Mouse (Mus musculus) gastrocnemius, postnatal 10 days (tissue): Measurements from ENCODE around the gene Tmtc2. TPM values are rescaled to one million over a fixed set of nuclear protein-coding genes. Genes with fewer than 3 reads are reported as not detected.

ENCODE experiments used
- DNase-seq: peaks from one replicate; pipeline ENCODE4 v3.0.0; 2021; ENCODE audit warnings: mixed read lengths
- total RNA-seq, 2 experiments: library from RNA; stranded (reverse); gene quantifications; 2 replicates each; pipeline ENCODE4 v1.2.3; 2021

Gene Tmtc2
- total RNA-seq, 2 experiments from 2014 or later: 4.6 to 8.7 TPM

DNA sequence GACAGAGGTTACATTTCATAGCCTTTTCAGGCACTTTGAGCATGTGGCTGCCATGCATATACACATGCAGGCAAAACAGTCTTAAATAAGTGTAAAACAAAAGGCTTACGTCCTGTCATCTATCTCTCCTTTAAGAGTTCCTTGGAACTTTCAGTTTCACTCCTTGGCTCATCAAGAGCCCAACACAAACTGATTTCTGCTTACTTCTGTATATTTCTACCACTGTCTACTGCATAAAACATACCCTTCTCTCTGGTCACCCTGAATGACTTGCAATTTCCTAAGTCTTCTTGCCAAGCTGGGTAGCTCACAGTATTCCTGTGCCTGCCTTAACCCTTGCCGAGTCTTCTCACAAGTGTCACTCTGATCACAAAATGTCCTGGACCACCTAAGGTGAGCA lies 26.2 kb downstream of the Tmtc2 start:
- no peak for DNase-seq

DNA sequence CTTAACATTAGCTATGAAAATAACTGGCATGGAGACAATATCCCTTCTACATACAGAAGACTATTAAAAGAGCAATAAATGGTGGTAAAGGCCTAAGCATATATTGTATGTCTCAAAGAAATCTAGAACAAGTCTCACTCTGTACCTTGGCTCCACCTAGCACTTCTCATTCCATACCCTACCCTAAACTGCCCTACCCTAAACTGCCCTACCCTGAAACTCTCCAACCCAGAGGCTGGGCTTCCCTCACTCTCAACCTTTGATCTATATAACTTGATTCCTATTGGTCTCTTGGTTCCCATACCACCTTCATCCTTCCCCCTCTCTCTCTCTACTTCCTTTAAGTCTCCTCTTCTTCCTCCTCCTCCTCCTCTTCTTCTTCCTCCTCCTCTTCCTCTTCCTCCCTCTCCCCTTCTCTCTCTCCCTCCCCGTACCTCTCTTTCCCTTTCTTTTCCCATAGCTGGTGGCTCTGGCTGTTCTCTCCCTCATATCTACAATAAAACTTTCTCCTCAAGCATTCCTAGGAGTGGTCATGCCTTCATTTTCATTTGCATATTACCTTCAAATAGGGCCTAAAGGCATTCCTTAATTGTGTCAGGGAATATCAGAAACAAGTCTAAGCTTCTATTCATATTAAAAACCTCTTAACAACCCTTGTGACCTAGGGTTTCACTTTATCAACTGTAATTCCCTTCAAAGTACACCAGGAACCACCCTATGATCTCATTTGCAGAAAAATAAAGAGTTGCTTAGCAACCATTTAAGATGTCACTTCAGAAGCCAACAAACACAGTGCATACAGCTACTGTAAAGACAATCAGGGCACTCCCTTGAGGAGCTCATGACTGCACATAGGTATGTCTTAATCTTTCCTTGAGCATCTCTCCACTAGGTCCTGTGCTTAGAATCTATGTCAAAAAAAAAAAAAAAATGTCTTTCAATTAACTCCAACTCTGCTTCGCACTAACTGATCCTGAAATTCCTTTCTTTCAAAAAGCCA lies 29.9 kb downstream of the Tmtc2 start:
- DNase-seq: no peak

DNA sequence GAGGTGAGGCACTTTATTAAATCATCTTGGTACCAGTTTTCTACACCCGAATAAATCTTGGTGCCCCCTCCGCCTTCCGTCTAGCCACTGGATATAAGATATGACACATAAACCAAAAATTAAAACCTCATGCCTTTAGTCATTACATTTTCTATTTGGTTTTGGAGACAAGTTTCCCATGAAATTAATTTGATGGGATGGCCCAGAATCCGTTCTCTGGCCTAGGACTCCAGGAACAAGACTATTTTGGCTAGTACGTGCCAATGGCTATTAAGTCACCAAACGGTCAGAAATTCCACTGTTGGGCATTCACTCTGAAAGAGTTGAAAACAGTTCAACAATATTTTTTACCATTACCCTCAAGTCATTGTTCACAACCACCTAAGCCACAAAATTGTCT lies 32.2 kb downstream of the Tmtc2 start:
- no peak for DNase-seq

DNA sequence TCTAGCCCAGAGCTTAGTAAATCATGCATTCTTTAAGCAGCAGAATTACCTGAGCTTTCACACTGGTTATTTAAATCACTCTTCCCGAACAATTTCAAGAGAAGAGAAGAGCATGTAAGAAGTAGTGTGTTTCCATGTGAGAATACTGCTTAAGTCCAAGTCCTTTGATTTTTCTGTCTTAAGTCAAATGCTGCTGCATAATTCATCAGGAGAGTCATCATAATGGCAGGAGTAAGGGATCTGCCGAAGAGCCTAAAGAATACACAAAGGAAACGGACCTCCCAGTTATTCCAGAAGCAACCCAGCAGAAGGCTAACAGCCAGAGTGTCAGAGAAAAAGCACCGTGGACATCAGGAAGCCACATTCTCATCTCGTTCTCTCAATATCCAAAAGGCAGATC lies 34.6 kb downstream of the Tmtc2 start:
- no peak for DNase-seq

DNA sequence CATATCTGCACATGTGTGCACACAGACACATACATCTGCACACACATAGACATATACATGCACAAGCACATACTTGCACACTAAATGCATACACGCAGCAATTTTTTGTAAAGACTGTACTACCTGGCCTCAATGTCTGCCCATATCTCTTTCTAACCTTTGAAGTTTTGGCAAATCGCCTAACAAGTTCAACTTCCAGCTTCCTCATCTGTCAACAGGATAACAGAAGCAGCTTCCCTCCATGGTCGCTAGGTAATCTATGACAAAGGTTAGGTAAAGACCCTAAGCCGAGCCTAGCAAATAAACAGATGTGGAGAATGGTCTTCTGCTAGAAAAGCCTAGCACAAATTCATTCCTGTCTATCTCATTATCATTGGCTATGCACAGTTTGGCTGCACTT lies 37.3 kb downstream of the Tmtc2 start:
- no peak for DNase-seq

DNA sequence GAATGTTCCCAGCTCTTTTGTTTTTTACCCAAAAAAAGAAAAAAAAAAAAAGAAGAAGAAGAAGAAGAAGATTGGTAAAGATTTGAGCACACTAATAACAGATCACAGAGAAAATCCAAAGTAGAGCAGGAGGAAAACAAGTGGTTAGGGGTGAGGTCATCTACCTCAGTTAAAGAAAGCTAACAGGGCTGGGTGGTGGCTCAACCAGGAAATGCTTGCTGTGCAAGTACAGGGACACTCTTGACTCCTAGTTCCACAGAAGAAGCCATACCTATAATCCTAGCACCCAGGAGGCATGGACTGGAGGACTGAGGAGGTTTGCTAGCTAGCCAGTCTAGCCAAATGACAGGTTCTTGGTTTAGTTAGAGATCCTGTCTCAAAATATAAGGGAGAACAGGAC lies 38.4 kb downstream of the Tmtc2 start:
- DNase-seq: no peak

DNA sequence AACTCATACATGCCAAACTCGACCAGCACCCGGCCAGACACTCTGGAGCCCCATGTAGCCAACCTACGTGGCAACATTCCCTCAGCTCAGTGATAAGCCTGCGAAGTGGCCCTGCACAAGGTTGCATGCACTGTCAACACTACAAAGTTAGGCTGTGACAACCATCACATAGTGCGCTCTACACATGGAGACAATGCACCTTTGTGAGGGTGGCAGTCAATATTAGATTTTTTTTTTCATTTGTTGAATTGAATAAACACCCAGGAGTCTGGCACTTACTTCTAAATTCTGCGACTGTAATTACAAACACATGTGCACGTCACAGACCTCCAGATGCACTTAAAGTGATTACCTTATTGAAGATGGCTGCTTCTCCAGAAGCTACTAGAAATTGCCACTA lies 41.5 kb downstream of the Tmtc2 start:
- DNase-seq: no peak

DNA sequence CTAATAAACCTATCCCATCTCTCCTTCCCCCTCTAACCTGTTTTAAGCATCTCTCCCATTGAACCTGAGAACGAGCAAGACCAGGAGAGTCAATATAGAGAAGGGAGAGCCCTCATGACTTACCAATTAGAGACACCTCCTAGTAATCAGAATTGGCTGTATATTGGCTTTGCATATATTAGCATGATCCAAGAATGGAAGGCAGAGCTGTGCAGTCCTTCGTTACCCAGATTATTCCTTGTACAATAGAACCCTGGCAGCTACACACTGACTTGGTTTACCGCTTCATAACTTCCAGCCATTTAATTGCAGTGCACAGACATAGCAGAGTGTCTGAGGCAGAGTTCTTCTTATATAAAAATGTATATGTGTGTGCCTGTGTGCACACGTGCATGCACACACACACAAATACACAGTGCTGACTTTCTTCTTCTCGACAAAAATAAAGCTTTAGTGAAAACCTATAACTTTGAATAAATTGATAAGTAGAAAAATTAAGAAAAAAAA lies 42.2 kb downstream of the Tmtc2 start:
- no peak for DNase-seq

DNA sequence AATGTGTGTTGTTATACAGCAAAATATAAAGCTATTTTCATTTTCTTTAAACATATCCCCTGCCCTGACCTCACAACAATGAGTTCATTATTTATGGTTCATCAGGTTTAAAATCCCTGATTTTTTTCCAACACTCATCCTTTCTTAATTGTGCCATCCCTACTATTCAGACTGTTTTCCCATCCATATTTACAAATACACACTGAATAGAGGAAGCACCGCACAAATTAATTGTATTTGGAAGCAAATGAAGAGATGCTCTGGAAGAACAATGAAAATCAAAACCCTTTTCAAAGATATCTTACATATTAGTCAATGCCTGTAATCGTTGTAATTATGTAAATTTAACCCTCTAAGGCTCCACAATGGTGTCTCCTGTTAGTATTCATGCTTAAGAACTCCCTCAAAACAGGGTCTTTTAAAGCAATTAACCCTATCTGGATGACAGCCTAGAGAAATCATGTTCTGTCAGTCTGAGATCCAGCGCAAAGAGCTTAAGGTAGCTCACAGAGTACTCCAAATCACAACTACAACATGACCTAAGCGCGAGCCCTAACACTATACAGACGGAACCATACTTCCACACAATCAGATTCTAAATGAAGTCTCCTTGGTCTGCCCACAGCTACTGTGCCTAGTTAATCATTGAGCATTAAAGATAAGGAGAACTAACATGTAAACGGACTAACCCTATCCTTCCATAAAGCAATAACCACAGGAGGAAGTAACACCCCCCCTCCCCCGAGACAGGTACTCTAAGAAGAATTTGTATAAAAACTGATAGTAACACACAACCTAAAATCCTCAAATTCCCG lies 43.0 kb downstream of the Tmtc2 start:
- DNase-seq: no peak

DNA sequence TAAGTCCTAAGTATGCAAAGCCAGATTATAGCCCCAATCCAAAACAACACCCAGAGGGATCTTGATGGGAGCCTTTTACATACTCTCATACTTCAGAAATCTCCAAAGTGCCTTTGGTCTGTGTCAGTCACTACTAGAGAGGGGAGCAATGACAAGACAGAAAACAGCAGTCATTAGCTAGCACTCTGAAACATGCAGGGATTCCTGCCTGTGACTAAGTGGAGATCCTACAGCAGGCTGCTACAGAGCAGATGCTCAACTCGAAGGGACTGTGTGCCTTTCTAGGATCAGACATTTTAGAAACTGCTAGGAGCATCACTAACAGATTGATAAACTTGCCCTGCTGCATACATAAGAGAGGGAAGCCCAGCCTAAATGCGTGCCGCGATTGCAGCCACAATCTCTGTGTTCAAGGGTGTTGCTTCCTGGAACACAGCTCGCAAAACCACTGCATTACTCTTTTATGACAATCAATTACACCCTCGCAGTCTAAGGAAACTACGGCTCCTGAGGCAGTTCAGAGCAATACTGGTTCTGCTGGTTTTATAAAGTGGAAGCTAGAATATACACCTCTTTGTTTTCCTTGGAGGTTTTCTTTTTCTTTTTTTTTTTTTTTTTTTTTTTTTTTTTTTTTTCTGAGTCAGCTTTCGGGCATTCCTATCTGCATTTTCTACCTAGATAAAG lies 50.7 kb downstream of the Tmtc2 start:
- no peak for DNase-seq

DNA sequence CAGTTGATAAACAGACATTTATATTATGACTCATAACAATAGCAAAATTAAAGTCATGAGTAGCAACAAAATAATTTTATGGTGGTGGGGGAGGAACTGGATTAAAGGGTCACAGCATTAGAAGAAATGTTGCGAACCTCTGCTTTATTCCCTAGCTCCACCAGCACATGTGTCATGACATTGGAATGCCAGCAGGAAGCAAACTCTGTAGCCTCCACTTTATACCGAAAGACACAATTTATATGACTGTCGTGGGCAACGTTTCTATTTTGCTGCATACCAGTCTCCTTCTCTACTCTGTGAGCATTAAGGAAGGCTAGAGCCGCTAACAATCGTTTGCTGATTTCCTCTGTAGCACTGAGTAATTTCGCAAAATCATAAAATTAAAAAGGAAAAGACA lies 51.8 kb downstream of the Tmtc2 start:
- DNase-seq: no peak

DNA sequence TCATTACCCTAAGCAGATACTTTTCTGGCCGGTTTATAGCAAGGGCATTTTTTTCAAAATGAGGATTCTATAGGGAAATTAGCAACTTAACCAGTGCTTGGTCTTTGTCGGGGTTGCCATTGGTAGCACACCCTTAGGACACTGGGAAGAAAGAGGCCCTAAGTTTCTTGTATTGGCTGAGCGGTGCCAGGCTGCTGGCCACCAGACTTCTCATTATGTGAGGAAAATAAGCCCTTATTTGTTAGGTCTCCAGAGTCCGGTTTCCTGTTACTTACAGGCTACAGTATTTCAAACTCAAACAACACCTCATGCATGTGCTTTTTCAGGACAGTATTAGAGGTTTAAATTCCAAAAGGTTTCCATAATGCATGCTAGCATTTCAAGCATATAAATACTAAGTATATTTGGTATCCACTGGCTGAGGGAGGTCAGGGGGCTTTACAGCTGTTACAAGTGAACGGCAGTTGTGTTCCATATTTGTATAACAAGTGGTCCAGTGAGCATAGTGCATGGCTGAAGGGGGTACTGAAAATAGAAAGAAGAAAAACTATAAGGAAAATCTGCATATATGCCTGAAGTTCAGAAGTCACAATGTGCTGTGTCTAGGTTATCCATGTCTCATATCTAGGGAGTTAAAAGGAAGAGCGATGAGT lies 55.0 kb downstream of the Tmtc2 start:
- DNase-seq: no peak

DNA sequence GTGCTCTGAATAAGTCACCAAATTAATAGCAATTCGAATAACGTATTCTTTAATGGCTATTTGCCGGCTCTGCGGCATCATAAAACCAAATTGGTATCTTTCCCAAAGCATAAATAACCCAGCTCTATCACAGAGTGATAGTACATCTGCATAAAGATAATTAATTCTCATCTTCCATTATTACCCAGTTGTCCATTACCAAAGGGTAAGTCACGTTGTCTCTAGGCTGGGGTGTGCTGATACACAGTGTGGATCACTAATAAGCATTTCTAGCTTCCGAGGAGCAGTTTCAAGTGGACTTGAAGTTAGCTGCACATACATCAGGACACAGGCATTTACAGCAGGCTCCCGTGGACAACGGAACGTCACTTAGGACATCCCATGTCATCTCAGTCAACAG lies 56.1 kb downstream of the Tmtc2 start:
- no peak for DNase-seq

DNA sequence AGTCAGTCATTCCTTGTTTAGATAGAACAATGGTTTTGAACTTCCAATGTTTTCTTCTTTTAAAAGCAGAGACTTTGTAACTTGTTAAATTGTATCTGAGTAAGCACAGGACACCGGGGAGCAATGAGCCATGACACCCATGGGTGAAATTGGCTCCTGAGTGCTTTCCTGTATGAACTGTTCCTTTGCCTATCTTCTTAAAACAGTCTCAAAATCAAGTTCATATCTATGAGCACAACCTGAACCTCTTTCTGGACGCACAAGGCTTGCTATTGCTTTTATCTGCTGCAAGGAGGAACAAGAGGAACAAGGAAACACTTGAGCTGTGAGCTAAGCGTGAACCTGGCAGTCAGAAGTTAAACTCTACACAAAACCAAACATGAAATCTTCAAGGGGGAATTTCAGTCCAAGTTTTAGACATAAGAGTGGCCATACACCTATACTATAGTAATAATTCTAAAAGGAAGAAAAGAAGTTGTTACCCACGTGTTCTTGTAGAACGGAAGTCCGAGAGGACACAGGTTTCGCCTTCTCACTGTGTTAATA lies 60.4 kb downstream of the Tmtc2 start:
- DNase-seq: no peak

DNA sequence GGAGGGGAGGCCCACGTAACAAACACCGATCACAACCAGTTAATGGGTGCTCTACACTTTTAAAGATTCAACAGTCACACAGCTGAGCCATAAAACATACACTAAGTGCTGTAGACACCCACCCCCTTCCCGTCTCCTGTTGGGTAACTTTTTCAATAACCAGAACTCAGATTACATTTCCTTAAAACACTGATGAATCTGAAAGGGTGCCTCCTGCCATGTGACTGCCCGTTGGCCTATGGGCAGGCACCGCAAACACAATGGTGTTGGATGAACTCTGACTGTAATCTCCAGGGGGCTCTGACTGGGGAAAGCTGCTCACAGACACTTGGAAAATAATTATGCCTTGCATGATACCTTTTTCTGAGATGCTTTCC lies 64.4 kb downstream of the Tmtc2 start:
- DNase-seq: no peak

DNA sequence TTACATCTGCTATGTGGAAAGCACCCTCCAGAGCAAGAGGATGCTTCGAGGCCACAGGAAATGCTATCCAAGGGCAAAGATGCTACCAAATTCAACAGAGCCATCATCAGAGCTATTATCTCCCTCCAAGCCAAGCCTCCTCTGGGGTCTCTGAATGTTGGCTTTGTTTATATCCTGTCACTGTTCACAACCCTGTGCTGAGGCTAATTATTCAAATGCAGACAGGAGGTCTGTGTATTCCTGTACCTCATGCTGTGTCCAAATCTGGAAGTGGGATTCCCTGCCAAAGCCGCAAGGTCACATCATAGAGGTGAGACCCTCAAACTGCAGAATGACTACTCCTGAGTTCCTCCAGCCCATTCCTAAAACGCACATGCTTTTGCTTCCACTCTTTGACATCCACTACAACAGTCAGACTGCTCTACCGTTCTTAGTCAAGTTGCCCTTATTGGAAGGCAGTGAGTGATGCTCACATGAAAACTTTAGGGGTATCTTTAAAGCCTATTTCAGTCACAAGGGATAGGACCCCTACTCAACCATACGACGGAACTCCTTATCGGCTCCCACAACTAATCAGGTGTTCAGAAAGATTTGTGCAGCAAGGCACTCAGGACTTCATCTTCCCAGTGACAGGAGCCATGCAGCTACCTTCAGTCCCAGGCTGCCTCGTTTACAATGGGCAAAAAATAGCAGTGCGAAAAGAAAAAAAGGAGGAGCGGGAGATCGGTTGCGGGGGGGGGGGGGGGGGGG lies 64.9 kb downstream of the Tmtc2 start:
- no peak for DNase-seq

DNA sequence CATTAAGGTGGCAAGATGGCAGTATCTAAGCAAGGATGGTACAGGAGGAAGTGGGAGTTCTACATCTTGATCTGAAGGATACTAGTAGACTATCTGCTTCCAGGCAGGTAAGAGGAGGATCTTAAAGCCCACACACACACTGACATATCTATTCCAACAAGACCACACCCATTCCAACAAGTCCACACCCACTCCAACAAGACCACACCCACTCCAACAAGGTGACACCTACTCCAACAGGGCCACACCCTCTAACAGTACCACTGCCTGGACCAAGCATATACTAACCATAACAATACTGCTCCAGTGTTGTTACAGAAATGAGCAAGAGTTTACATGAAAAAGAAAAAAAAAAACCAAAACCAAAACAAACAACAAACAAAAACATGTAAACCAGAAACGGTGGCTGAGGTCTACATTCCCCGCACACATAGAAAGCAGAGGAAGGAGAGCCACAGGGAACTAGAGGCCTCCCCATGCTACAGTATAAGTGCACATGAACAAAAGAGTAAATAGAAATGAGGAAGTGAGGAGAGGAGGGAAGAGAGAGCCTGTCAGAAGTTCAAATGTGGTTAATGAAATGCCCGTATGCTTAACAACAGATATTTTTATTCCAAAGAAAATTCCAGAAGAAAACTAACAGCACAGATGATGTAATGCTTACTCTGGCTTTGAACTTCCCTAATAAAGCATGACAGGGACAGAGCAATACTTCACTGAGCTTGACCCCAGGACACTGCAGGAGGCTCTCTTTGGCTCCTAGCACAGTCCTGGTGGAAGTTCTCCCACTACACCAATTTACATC lies 66.1 kb downstream of the Tmtc2 start:
- no peak for DNase-seq

DNA sequence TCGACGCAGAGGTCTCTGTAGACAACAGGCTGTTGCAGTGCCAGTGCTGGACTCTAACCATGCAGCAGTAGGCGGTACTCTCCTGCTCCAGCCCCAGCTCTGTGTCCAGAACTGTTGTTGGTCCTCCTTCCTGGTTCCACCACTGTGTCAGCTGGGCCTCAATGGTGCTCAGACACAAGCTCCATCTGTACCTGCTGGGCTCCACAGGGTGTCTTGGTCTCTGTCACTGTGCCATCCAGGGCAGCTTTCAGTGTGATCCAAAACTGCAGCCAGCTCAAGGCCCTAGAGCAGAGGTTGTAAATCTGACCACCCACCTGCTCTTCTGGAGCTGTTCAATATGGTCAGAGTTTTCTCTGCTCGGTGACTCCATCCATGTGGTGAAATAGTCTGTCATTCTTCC lies 68.2 kb downstream of the Tmtc2 start:
- no peak for DNase-seq

DNA sequence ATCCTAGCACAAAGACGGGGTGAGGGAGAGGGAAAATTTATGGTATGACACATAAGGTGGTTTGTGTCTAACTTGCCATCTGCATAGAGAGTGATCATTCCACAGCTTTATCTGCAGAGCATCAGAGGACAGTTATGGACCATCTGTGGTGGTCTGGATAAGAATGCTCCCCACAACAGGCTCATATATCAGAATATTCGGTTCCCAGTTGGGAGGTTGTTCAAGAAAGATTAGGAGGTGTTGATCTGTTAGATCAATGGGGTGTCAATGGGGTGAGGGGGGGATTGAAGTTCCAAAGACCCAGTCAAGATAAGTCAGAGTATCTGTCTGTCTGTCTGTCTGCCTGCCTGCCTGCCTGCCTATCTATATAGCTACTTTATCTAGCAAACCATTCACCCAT lies 69.8 kb downstream of the Tmtc2 start:
- DNase-seq: no peak

DNA sequence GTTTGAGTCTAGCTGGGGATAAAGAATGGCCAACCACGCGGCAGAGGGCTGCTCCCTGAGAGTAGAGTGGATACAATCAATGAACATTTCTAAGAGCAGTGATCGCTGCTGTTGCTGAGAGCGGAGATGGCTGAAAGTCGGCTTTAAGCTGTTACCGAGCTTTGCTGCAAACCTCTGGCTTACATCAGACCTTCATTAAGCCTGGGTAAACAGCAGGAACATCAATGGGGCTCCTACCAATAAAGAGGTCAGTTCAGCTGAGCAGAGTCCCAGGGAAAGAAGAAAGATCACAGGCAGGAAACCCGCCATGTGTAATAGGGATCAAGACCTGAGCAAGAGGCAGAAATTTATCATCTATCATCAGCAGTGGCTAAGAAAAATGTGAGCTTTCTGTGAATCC lies 72.5 kb downstream of the Tmtc2 start:
- no peak for DNase-seq
